Mouse (Mus musculus): ENCODE measurements around the gene Timp4.

- TF ChIP-seq POLR2A (IDR thresholded peaks at IDR 0.05; ENCODE audit: extremely low read depth, insufficient read depth, low read length) (no peak), CTCF (IDR thresholded peaks at IDR 0.05; ENCODE audit: low read depth, low read length) (no peak)
These were observed 39.1 kb upstream of the Timp4 start for GRCm38 (mm10) chr6:115291068-115291467.

All from liver, adult 2 months (tissue).